Mouse (Mus musculus) embryonic facial prominence, embryonic 10.5 days (tissue): ENCODE measurements around the gene Git2. TPM values are rescaled to one million over a fixed set of nuclear protein-coding genes. Genes with fewer than 3 reads are reported as not detected.

ENCODE experiments used
- DNase-seq: peaks from one replicate; pipeline ENCODE4 v3.0.0-alpha.2; 2017; ENCODE audit warnings: low spot score
- H3K27ac ChIP-seq: fragments of 300-500 bp; sonication (generic); replicated peaks from 2 replicates; pipeline ENCODE4 v1.5.1; 2016; ENCODE audit warnings: mild to moderate bottlenecking
- H3K27me3 ChIP-seq: fragments of 300-500 bp; sonication (generic); replicated peaks from 2 replicates; pipeline ENCODE4 v1.6.1; 2016; ENCODE audit warnings: low read depth, mild to moderate bottlenecking; ENCODE audit not compliant: poor library complexity, severe bottlenecking
- H3K36me3 ChIP-seq: fragments of 300-500 bp; sonication (generic); replicated peaks from 2 replicates; pipeline ENCODE4 v1.6.1; 2016; ENCODE audit warnings: mild to moderate bottlenecking, moderate library complexity
- H3K4me1 ChIP-seq: fragments of 300-500 bp; sonication (generic); 2 replicates; pipeline ENCODE4 v1.6.1; 2016
- H3K4me3 ChIP-seq: fragments of 300-500 bp; sonication (generic); 2 replicates; pipeline ENCODE4 v1.5.1; 2016; ENCODE audit warnings: mild to moderate bottlenecking, moderate library complexity
- H3K9me3 ChIP-seq: fragments of 300-500 bp; sonication (generic); 2 replicates; pipeline ENCODE4 v1.6.1; 2016; ENCODE audit warnings: mild to moderate bottlenecking
- WGBS: fragments of 180-500 bp; shearing (Covaris S2); methylation state at CpG from one replicate; pipeline ENCODE4 v1.1.7; 2016; 5-methylcytosine and 5-hydroxymethylcytosine counted together
- microRNA-seq: library from miRNA; unstranded; fragments of <30 nt; microRNA quantifications from one replicate; pipeline ENCODE4, GENCODE M21; 2017
- polyA plus RNA-seq: library from polyadenylated mRNA; unstranded; fragments of >200 nt; fragmentation: Nextera tagmentation; extraction: Ambion mirVana; gene quantifications from 2 replicates; pipeline ENCODE4 v1.2.1, GENCODE M21; 2016

Git2 gene
- polyA plus RNA-seq, 1 experiment from 2014 or later, result 38.1 TPM

DNA sequence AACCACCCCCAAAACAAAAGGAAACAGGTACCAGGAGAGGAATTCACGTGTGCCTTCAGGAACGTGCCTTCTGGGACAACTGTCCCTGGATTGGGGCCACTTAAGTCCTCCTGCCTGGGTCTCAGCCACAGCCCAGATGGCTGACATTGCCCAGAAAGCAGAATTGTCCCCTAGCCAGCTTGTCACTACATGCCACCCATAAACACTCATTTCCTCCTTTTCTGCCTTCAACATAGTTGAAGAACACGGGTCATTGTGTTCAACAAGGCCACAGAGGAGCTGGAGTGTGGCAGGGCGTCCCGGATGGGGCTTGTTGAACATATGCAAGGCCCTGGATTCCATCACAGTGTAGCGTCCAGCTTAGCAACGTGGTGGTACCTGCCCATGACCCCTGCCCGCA, 93.6 kb downstream of the Git2 start:
- H3K36me3 ChIP-seq, result peaks cover 12% of the 10 kb centered on the region
- no peaks in the 10 kb centered on the region for H3K27me3 ChIP-seq
- peaks cover 60% of the 10 kb centered on the region for H3K4me1 ChIP-seq
- H3K4me3 ChIP-seq, result no peak overlapping the region
- 83% methylated on average over 8 of the region's 8 CpGs for WGBS
- H3K27ac ChIP-seq, result peak overlapping the region; percentile 31
- H3K9me3 ChIP-seq, result no peaks in the 10 kb centered on the region
- DNase-seq, result no peak

DNA sequence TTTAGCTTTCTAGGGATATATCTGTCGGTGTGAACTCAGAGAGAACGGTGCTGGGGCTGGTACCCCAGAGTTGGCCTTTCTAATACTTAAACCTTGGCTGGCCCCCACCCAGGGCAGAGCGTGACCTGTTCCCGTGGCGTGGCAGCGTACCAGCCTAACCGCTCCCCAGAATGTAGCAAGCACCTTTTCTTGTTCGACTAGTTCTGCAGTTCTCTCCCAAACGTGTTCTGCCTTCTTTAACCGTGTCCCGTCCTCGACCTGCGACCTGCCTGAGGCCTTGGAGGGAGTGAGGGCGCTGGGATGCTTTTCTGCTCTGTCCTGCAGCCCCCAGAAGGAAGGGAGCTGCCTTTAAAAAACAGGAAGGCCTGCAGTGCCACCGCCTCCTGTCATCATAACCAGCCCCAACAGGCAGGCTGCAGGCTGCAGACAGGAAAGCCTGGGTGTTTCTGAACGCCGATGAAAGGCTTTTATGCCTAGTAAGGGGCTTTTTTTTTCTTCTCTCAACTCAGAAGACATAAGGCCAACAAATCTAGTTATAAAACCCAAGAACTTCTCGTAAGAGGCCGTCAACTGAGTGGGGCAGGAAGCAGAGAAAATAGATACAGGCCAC, 94.5 kb downstream of the Git2 start:
- H3K9me3 ChIP-seq, result no peaks in the 10 kb centered on the region
- 66% methylated on average over 19 of the region's 19 CpGs for WGBS
- H3K27ac ChIP-seq, result peak overlapping the region; percentile 57
- H3K4me3 ChIP-seq, result no peak overlapping the region
- no peak for DNase-seq
- H3K27me3 ChIP-seq, result no peaks in the 10 kb centered on the region
- H3K4me1 ChIP-seq, result peaks cover 59% of the 10 kb centered on the region
- H3K36me3 ChIP-seq, result peaks cover 22% of the 10 kb centered on the region

DNA sequence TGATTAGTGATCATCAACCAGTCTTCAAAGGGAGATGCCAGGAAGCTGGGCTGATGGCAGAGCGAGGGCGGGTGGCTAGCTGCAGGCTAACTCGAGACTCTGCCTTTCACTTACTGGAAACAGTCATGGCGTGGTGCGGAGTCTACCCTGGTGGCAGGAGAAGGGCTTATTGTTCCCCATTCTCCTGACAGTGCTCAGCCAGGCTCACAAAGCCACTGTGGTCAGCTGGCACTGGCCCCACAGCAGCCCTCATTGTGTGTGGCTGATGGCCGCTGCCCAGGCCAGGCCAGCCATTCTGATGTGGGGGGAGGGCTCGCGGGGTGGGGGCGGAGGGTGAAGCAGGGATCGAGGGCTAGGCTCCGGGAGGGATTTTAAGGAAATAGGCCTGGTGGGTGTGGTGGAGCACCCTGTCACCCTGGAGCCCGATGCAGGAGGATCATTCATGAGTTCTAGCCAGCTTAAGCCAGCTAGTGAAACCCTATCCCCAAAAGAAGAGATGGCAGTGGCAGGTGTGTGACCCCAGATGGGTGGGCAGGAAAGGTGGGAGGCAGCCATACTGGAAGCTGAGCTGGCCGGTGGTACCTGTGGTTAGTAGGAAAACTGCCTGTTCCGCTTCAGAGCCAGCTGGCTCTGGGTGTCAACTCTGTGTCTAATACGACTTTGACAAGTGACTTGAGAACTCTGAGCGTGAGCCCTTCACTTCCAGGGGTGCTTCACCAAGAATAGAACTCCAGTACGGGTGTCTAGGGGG, 95.3 kb downstream of the Git2 start:
- 67% methylated on average over 17 of the region's 17 CpGs for WGBS
- H3K36me3 ChIP-seq, result peaks cover 28% of the 10 kb centered on the region
- no peaks in the 10 kb centered on the region for H3K9me3 ChIP-seq
- no peak for DNase-seq
- no peak overlapping the region for H3K4me3 ChIP-seq
- no peaks in the 10 kb centered on the region for H3K27me3 ChIP-seq
- H3K27ac ChIP-seq, result peak overlapping the region; percentile 57
- peaks cover 57% of the 10 kb centered on the region for H3K4me1 ChIP-seq

Small RNA genes lying within 50 kb of the gene (microRNA-seq; reads per million reads assigned to microRNA genes)
- gene Mir7028, result not detected

Other genes starting within 250 kb of the Git2 start
- gene Fam222a, start 207.5 kb downstream of the Git2 start, polyA plus RNA-seq, result 2.3 and 3.8 TPM in 2 replicates
- 0.75 and 0.91 TPM in 2 replicates for gene Trpv4, start 117.1 kb downstream of the Git2 start, polyA plus RNA-seq
- gene Gltp, start 84.5 kb downstream of the Git2 start, polyA plus RNA-seq, result 75.1 and 79.0 TPM in 2 replicates
- gene Tchp, start 67.8 kb downstream of the Git2 start, polyA plus RNA-seq, result 20.7 and 22.0 TPM in 2 replicates
- 44.4 and 48.1 TPM in 2 replicates for gene Ankrd13a, start 840 bp downstream of the Git2 start, polyA plus RNA-seq
- gene 1500011B03Rik, start 48.0 kb upstream of the Git2 start, polyA plus RNA-seq, result 108 TPM in 2 replicates
- gene 4930519G04Rik, start 78.1 kb upstream of the Git2 start, polyA plus RNA-seq, result not detected in 2 replicates
- 0.08 and 0.12 TPM in 2 replicates for gene Gm9936, start 83.2 kb upstream of the Git2 start, polyA plus RNA-seq
- gene Oasl2, start 121.4 kb upstream of the Git2 start, polyA plus RNA-seq, result 0.68 and 0.72 TPM in 2 replicates
- gene Oasl1, start 147.7 kb upstream of the Git2 start, polyA plus RNA-seq, result 0.24 TPM in 1 of 2 replicates, not detected in the other
- gene 2210016L21Rik, start 166.6 kb upstream of the Git2 start, polyA plus RNA-seq, result 45.4 and 47.7 TPM in 2 replicates
- gene Hnf1a, start 195.6 kb upstream of the Git2 start, polyA plus RNA-seq, result 0.06 TPM in 2 replicates
- gene Sppl3, start 235.6 kb upstream of the Git2 start, polyA plus RNA-seq, result 12.5 and 13.1 TPM in 2 replicates